Mouse (Mus musculus): ENCODE measurements around the gene Slc2a6. TPM values are rescaled to one million over a fixed set of nuclear protein-coding genes. Genes with fewer than 3 reads are reported as not detected.

The Slc2a6 gene
- polyA plus RNA-seq (2014; fragmentation: Illumina TruSeq; extraction: RNeasy Lipid Tissue Mini Kit (QIAGEN cat#74804); ENCODE audit: low read depth, low replicate concordance) = 0.34 TPM

DNA sequence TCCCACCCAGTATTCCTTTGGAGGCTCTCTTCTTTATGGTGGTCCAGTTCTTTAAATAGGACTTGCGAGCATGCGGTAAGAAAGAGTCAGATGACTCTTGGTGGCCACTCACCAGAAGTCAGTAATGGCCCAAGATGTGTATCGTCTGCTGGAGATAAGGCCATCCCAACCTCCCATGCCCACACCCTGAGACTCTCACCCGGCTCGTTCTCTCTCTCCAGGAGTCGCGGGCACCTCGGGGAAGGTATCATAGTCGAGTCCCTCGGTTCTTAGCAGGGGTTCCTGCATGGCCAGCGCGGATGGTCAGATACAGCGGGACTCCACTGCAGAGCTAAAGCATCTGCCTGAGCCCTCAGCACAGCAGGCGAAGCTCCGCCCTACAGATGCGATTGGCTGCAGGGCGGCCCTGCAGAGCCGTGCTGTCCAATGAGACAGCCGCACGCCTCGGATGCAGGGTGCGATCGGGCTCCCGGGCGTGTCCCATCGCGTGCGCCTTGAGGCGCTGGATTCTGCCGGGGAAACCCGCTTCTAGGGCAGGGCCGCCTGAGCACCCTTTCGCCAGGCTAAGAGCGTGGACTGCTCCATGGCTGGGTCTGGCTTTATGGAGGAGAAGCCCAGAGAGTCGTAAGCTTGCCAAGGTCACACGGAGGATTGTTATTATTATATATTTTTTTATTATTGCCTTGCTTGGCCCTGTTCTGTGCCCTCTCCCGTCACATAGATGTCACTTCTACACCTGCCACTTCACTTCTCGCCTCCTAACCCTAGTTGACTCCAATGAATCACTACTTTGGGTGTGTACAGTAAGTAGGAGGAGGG, at the start of gene Slc2a6:
Gene Slc2a6, minus strand, starts transcription at position 381 of the 819 bp plus-strand sequence.

DNA sequence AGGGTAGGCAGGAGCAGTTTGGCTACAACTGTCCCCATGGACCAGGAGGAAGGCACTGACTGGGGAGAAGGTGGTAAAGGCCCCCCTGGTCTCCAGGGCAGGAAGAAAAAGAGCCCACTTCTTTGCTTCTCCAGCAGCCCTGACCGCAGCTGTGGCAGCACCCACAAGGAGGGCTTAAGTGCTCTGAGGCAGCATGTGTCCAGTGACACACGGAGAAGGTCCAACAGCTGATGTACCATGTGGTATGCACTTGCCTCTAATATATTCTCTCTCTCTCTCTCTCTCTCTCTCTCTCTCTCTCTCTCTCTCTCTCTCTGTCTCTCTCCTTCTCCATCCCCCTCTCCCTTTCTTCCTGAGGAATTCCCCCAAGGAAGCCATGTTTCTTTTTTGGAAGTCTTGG, 44.2 kb upstream of the Slc2a6 start, which contains the start of gene Mymk:
Gene Mymk, minus strand, starts transcription at position 202 of the 400 bp plus-strand sequence.

DNA sequence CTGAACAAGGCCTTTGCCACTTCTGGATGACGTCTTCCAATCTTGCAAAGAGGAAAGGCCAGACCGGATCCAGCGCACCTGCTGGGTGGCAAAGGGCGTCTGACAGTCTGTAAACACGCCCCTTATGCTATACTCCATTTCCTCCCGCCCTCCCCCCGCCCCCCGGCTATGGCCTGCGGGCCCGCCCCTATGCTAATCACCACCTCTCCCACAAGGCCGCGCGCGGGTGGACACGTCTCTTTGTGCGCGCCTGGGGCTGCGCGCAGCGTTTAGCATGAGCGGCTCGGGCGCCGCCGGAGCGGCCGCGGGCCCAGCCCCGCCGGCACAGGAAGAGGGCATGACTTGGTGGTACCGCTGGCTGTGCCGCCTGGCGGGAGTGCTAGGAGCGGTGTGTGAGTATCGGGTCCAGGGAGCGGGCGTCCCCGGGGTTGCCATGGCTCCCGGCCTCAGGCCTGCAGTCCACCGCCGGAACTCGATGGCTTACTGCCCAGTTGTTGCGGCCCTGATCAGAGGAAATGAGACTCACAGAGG, 18.0 kb downstream of the Slc2a6 start, which contains the start of gene Cacfd1:
Gene Cacfd1, plus strand, starts transcription at position 213 of the 531 bp plus-strand sequence.

DNA sequence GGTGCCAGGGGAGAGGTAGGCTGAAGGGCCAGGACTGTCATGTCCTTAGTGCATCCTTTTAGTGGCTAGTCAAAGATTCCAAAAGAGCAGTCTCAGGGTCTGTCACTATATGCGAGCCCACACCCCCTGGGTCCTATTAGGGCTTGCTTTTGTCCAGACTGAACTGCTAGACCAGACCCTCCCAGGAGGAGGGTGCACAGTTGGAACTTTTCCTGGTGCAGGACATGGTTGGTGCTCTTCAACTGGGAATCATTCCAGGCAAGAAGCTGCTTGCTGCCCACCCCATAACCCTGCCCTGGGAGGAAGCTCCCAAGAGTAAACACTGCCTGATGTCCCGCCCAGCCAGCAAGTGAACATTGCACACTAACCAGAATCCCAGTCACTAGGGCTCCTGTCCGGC, 54.7 kb downstream of the Slc2a6 start, which contains the start of gene Adamts13:
Gene Adamts13, plus strand, starts transcription at position 301 of the 400 bp plus-strand sequence.

Other genes starting within 250 kb of the Slc2a6 start
- gene Abo, start 163.0 kb downstream of the Slc2a6 start, polyA plus RNA-seq (2014; fragmentation: Illumina TruSeq; extraction: RNeasy Lipid Tissue Mini Kit (QIAGEN cat#74804); ENCODE audit: low read depth, low replicate concordance) = not detected
- 11.8 TPM for gene Surf6, start 125.1 kb downstream of the Slc2a6 start, polyA plus RNA-seq (2014; fragmentation: Illumina TruSeq; extraction: RNeasy Lipid Tissue Mini Kit (QIAGEN cat#74804); ENCODE audit: low read depth, low replicate concordance)
- gene Med22, start 117.3 kb downstream of the Slc2a6 start, polyA plus RNA-seq (2014; fragmentation: Illumina TruSeq; extraction: RNeasy Lipid Tissue Mini Kit (QIAGEN cat#74804); ENCODE audit: low read depth, low replicate concordance) = 28.6 TPM
- 813 TPM for gene Rpl7a, start 117.2 kb downstream of the Slc2a6 start, polyA plus RNA-seq (2014; fragmentation: Illumina TruSeq; extraction: RNeasy Lipid Tissue Mini Kit (QIAGEN cat#74804); ENCODE audit: low read depth, low replicate concordance)
- 33.6 TPM for gene Surf2, start 111.6 kb downstream of the Slc2a6 start, polyA plus RNA-seq (2014; fragmentation: Illumina TruSeq; extraction: RNeasy Lipid Tissue Mini Kit (QIAGEN cat#74804); ENCODE audit: low read depth, low replicate concordance)
- gene Surf1, start 111.5 kb downstream of the Slc2a6 start, polyA plus RNA-seq (2014; fragmentation: Illumina TruSeq; extraction: RNeasy Lipid Tissue Mini Kit (QIAGEN cat#74804); ENCODE audit: low read depth, low replicate concordance) = 65.6 TPM
- gene Surf4, start 94.1 kb downstream of the Slc2a6 start, polyA plus RNA-seq (2014; fragmentation: Illumina TruSeq; extraction: RNeasy Lipid Tissue Mini Kit (QIAGEN cat#74804); ENCODE audit: low read depth, low replicate concordance) = 89.7 TPM
- gene Stkld1, start 94.0 kb downstream of the Slc2a6 start, polyA plus RNA-seq (2014; fragmentation: Illumina TruSeq; extraction: RNeasy Lipid Tissue Mini Kit (QIAGEN cat#74804); ENCODE audit: low read depth, low replicate concordance) = not detected
- 19.7 TPM for gene Rexo4, start 63.6 kb downstream of the Slc2a6 start, polyA plus RNA-seq (2014; fragmentation: Illumina TruSeq; extraction: RNeasy Lipid Tissue Mini Kit (QIAGEN cat#74804); ENCODE audit: low read depth, low replicate concordance)
- gene Adamts13, start 54.6 kb downstream of the Slc2a6 start, polyA plus RNA-seq (2014; fragmentation: Illumina TruSeq; extraction: RNeasy Lipid Tissue Mini Kit (QIAGEN cat#74804); ENCODE audit: low read depth, low replicate concordance) = 0.13 TPM
- 43.6 TPM for gene Cacfd1, start 18.1 kb downstream of the Slc2a6 start, polyA plus RNA-seq (2014; fragmentation: Illumina TruSeq; extraction: RNeasy Lipid Tissue Mini Kit (QIAGEN cat#74804); ENCODE audit: low read depth, low replicate concordance)
- not detected for gene Mymk, start 44.2 kb upstream of the Slc2a6 start, polyA plus RNA-seq (2014; fragmentation: Illumina TruSeq; extraction: RNeasy Lipid Tissue Mini Kit (QIAGEN cat#74804); ENCODE audit: low read depth, low replicate concordance)
- gene Adamtsl2, start 51.4 kb upstream of the Slc2a6 start, polyA plus RNA-seq (2014; fragmentation: Illumina TruSeq; extraction: RNeasy Lipid Tissue Mini Kit (QIAGEN cat#74804); ENCODE audit: low read depth, low replicate concordance) = 19.6 TPM
- 0.47 TPM for gene Fam163b, start 114.5 kb upstream of the Slc2a6 start, polyA plus RNA-seq (2014; fragmentation: Illumina TruSeq; extraction: RNeasy Lipid Tissue Mini Kit (QIAGEN cat#74804); ENCODE audit: low read depth, low replicate concordance)
- 2.9 TPM for gene Dbh, start 137.2 kb upstream of the Slc2a6 start, polyA plus RNA-seq (2014; fragmentation: Illumina TruSeq; extraction: RNeasy Lipid Tissue Mini Kit (QIAGEN cat#74804); ENCODE audit: low read depth, low replicate concordance)
- gene Sardh, start 220.3 kb upstream of the Slc2a6 start, polyA plus RNA-seq (2014; fragmentation: Illumina TruSeq; extraction: RNeasy Lipid Tissue Mini Kit (QIAGEN cat#74804); ENCODE audit: low read depth, low replicate concordance) = 9.4 TPM